13 mouse cellular contexts compared by ENCODE assay signal in the genomic region with DNA sequence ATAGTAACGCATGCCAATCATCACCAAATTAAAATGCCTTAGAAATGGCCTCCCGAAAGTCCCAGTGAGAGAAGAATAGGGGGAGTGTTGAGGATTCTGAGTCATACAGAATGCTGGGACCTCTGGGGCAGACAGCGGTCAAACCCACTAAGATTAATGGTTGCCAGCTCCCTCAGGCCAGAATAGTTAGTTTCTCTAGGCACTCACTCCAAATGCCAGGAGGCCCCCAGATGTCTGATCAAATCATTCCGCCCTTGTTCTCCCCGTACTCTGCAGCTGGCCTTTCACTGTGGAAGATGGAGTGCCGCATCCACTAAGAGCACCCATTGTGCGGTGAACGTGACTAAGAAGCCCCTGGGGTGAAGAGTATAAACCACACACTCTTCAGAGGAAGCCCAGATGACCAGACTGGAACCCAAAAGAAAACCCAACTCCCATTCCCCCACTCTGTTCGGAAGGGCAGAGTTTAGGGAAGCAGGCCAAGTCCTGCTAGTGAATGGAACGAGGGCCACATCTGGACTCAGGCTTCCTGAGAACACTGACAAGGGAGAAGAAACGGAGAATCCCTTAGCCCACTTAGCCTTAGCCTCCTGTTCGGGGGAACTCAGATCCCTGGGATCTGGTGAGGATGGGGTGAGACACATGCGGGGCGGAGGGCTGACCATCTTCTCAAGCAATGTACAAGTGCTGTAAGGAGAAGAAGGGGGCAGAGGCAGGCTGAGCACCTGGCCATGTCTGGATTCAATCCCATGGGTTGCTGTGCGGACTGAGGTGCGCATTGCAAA.
A peak's percentile ranks its signal among the peaks of the same experiment; 100 is the strongest.
DNase-seq lines count a peak whose midpoint lies in the region; ATAC-seq lines count a peak whose summit lies in the region.
"Had no signal": no experiment of that assay in that cellular context is flagged by ENCODE, and none has a peak within 500 bp of the region (broad histone marks: within the 10 kb centered on the region; RNA-seq: fewer than 3 reads in every experiment).

No protein-coding gene starts in this region.

- DNase-seq in embryo, embryonic 10.5 days (ENCODE audit: low spot score): peak; percentile 49
- DNase-seq in heart, postnatal 10 days: no peak
- DNase-seq in spleen, adult 18-20 months: no peak
- DNase-seq: cerebellum, adult 8-10 months; forebrain, postnatal 0 days; heart, postnatal 14 days; kidney, postnatal 14 days; liver, embryonic 13.5 days had no signal

- intact Hi-C loops in heart, postnatal 10 days (cut with DNase I): no loop called here

- no peak overlapping the region for H3K9ac ChIP-seq in kidney, embryonic 15.5 days
- H3K9ac ChIP-seq in kidney, embryonic 16.5 days (replicated peaks; ENCODE audit: low read length): no peak overlapping the region
- no peak overlapping the region for H3K9ac ChIP-seq in limb, embryonic 12.5 days (replicated peaks)
- H3K9ac ChIP-seq in stomach, embryonic 15.5 days: no peak overlapping the region
- H3K9ac ChIP-seq: embryonic facial prominence, embryonic 13.5 days; forebrain, postnatal 0 days; liver, embryonic 13.5 days had no signal

- no peaks in the 10 kb centered on the region for H3K27me3 ChIP-seq in kidney, embryonic 15.5 days
- no peaks in the 10 kb centered on the region for H3K27me3 ChIP-seq in kidney, embryonic 16.5 days (ENCODE audit: insufficient read depth, low read length)
- no peaks in the 10 kb centered on the region for H3K27me3 ChIP-seq in limb, embryonic 12.5 days
- H3K27me3 ChIP-seq in stomach, embryonic 15.5 days (replicated peaks): no peaks in the 10 kb centered on the region
- H3K27me3 ChIP-seq: embryonic facial prominence, embryonic 13.5 days; liver, embryonic 13.5 days had no signal

- no peak overlapping the region for H3K4me2 ChIP-seq in kidney, embryonic 15.5 days
- H3K4me2 ChIP-seq in kidney, embryonic 16.5 days (replicated peaks; ENCODE audit: low read depth, low read length): no peak overlapping the region
- no peak overlapping the region for H3K4me2 ChIP-seq in limb, embryonic 12.5 days
- H3K4me2 ChIP-seq in stomach, embryonic 15.5 days: no peak overlapping the region
- H3K4me2 ChIP-seq: embryonic facial prominence, embryonic 13.5 days; liver, embryonic 13.5 days had no signal

- 0 out of 2 replicates have a peak, but pooled peaks cover 5% of the 10 kb centered on the region for H3K36me3 ChIP-seq in kidney, embryonic 15.5 days
- no peaks in the 10 kb centered on the region for H3K36me3 ChIP-seq in kidney, embryonic 16.5 days (ENCODE audit: insufficient read depth, low read length)
- peaks cover 6% of the 10 kb centered on the region; the same call in 1 of the 2 replicates for H3K36me3 ChIP-seq in limb, embryonic 12.5 days
- no peaks in the 10 kb centered on the region for H3K36me3 ChIP-seq in stomach, embryonic 15.5 days
- H3K36me3 ChIP-seq: liver, embryonic 13.5 days had no signal

- WGBS in kidney, embryonic 15.5 days: 66% methylated on average over 16 of the region's 16 CpGs
- 64% methylated on average over 16 of the region's 16 CpGs for WGBS in kidney, embryonic 16.5 days
- WGBS in limb, embryonic 12.5 days: 75% methylated on average over 16 of the region's 16 CpGs
- 68% methylated on average over 16 of the region's 16 CpGs for WGBS in stomach, embryonic 15.5 days

- 0 out of 2 replicates have a peak overlapping the region, but pooled peaks have one; percentile 14 for H3K27ac ChIP-seq in kidney, embryonic 15.5 days
- H3K27ac ChIP-seq in kidney, embryonic 16.5 days (ENCODE audit: low read length): no peak overlapping the region
- H3K27ac ChIP-seq in limb, embryonic 12.5 days: peak overlapping the region; percentile 59
- H3K27ac ChIP-seq in stomach, embryonic 15.5 days: 0 out of 2 replicates have a peak overlapping the region, but pooled peaks have one; percentile 40
- H3K27ac ChIP-seq: liver, embryonic 13.5 days had no signal

- no peak for ATAC-seq in kidney, embryonic 15.5 days (replicated peaks; ENCODE audit: low FRiP score)
- ATAC-seq in kidney, embryonic 16.5 days (ENCODE audit: low FRiP score, low TSS enrichment): no peak
- no peak for ATAC-seq in limb, embryonic 12.5 days (ENCODE audit: insufficient number of reproducible peaks, insufficient read depth, low FRiP score, low TSS enrichment, low read depth)
- no peak for ATAC-seq in stomach, embryonic 15.5 days (ENCODE audit: insufficient read depth, low FRiP score, low read depth)
- ATAC-seq: forebrain, postnatal 0 days had no signal

- peaks cover 39% of the 10 kb centered on the region for H3K4me1 ChIP-seq in kidney, embryonic 15.5 days
- peaks cover 27% of the 10 kb centered on the region for H3K4me1 ChIP-seq in kidney, embryonic 16.5 days (ENCODE audit: insufficient read depth, low read length)
- peaks cover 10% of the 10 kb centered on the region; the same call in 1 of the 2 replicates for H3K4me1 ChIP-seq in limb, embryonic 12.5 days (replicated peaks)
- H3K4me1 ChIP-seq in stomach, embryonic 15.5 days: peaks cover 24% of the 10 kb centered on the region; the same call in 1 of the 2 replicates

- no peak overlapping the region for H3K4me3 ChIP-seq in kidney, embryonic 15.5 days (replicated peaks)
- H3K4me3 ChIP-seq in kidney, embryonic 16.5 days (ENCODE audit: low read length): no peak overlapping the region
- H3K4me3 ChIP-seq in limb, embryonic 12.5 days (replicated peaks): no peak overlapping the region
- no peak overlapping the region for H3K4me3 ChIP-seq in stomach, embryonic 15.5 days (replicated peaks)
- H3K4me3 ChIP-seq: embryonic facial prominence, embryonic 13.5 days; liver, embryonic 13.5 days had no signal

- no peaks in the 10 kb centered on the region for H3K9me3 ChIP-seq in kidney, embryonic 15.5 days (replicated peaks)
- no peaks in the 10 kb centered on the region for H3K9me3 ChIP-seq in kidney, embryonic 16.5 days (ENCODE audit: low read length)
- no peaks in the 10 kb centered on the region for H3K9me3 ChIP-seq in limb, embryonic 12.5 days
- no peaks in the 10 kb centered on the region for H3K9me3 ChIP-seq in stomach, embryonic 15.5 days
- H3K9me3 ChIP-seq: embryonic facial prominence, embryonic 13.5 days; liver, embryonic 13.5 days had no signal
